Mouse (Mus musculus) midbrain, embryonic 16.5 days (tissue): ENCODE results near the gene Abi1. TPM values are rescaled to one million over a fixed set of nuclear protein-coding genes. Genes with fewer than 3 reads are reported as not detected.

Experiments
- ATAC-seq: fragments of 200-750 bp; cut with Nextera tagmentation; 2 replicates; pipeline ENCODE4 v1.8.0; 2017; ENCODE audit warnings: moderate TSS enrichment
- H3K27ac ChIP-seq: fragments of 300-500 bp; sonication (generic); 2 replicates; pipeline ENCODE4 v1.5.1; 2014; ENCODE audit warnings: mild to moderate bottlenecking, low read length, mixed read lengths
- H3K27me3 ChIP-seq: fragments of 300-500 bp; sonication (generic); 2 replicates; pipeline ENCODE4 v1.6.1; 2014; ENCODE audit warnings: low read depth, low read length, mixed read lengths; ENCODE audit not compliant: control insufficient read depth, insufficient read depth
- H3K36me3 ChIP-seq: fragments of 300-500 bp; sonication (generic); 2 replicates; pipeline ENCODE4 v1.6.1; 2014; ENCODE audit warnings: mild to moderate bottlenecking, low read length, moderate library complexity, mixed read lengths; ENCODE audit not compliant: control insufficient read depth, insufficient read depth
- H3K4me1 ChIP-seq: fragments of 300-500 bp; sonication (generic); 2 replicates; pipeline ENCODE4 v1.6.1; 2014; ENCODE audit warnings: mild to moderate bottlenecking, low read length, mixed read lengths; ENCODE audit not compliant: control insufficient read depth, insufficient read depth
- H3K4me2 ChIP-seq: fragments of 300-500 bp; sonication (generic); 2 replicates; pipeline ENCODE4 v1.6.1; 2014; ENCODE audit warnings: mild to moderate bottlenecking, low read length, mixed read lengths
- H3K4me3 ChIP-seq: fragments of 300-500 bp; sonication (generic); 2 replicates; pipeline ENCODE4 v1.5.1; 2014; ENCODE audit warnings: low read depth, mild to moderate bottlenecking, low read length, moderate library complexity, mixed read lengths
- H3K9ac ChIP-seq: fragments of 300-500 bp; sonication (generic); 2 replicates; pipeline ENCODE4 v1.6.1; 2014; ENCODE audit warnings: low read depth, low read length, mixed read lengths
- H3K9me3 ChIP-seq: fragments of 300-500 bp; sonication (generic); replicated peaks from 2 replicates; pipeline ENCODE4 v1.6.1; 2014; ENCODE audit warnings: mild to moderate bottlenecking, low read length, mixed read lengths; ENCODE audit not compliant: control insufficient read depth, poor library complexity, severe bottlenecking
- WGBS: fragments of 180-500 bp; shearing (Covaris S2); extraction: QIAGEN DNeasy Blood & Tissue Kit; methylation state at CpG from one replicate; pipeline ENCODE4 v1.1.7; 2014; 5-methylcytosine and 5-hydroxymethylcytosine counted together
- polyA plus RNA-seq: library from polyadenylated mRNA; unstranded; fragments of >200 nt; fragmentation: Nextera tagmentation; extraction: Ambion mirVana; gene quantifications from 2 replicates; pipeline ENCODE4 v1.2.1, GENCODE M21; 2015

Abi1 gene
- polyA plus RNA-seq, 1 experiment from 2014 or later = 71.2 TPM

GRCm38 (mm10) chr2:22914421-22914820 lies 125.6 kb downstream of the Abi1 start:
- Histone ChIP-seq H3K27me3 (no peaks in the 10 kb centered on the region), H3K4me1 (no peaks in the 10 kb centered on the region), H3K36me3 (peaks cover 25% of the 10 kb centered on the region), H3K9me3 (no peaks in the 10 kb centered on the region), H3K4me2 (no peak overlapping the region), H3K4me3 (no peak overlapping the region), H3K9ac (no peak overlapping the region), H3K27ac (no peak overlapping the region)
- no peak for ATAC-seq
- 60% methylated on average over 3 of the region's 3 CpGs for WGBS

GRCm38 (mm10) chr2:22903947-22904346 lies 136.1 kb downstream of the Abi1 start:
- Histone ChIP-seq H3K36me3 (peaks cover 22% of the 10 kb centered on the region), H3K4me1 (no peaks in the 10 kb centered on the region), H3K27me3 (no peaks in the 10 kb centered on the region), H3K4me2 (no peak overlapping the region), H3K4me3 (no peak overlapping the region), H3K9me3 (no peaks in the 10 kb centered on the region), H3K9ac (no peak overlapping the region), H3K27ac (no peak overlapping the region)
- ATAC-seq = no peak
- WGBS = 97% methylated on average over 3 of the region's 3 CpGs

- Histone ChIP-seq H3K4me1 (peaks cover 16% of the 10 kb centered on the region), H3K4me2 (peak within 1 kb of the TSS; percentile 58), H3K36me3 (no peaks in the 10 kb centered on the region), H3K27me3 (no peaks in the 10 kb centered on the region), H3K27ac (peak within 1 kb of the TSS; percentile 89), H3K9ac (peak within 1 kb of the TSS; percentile 84), H3K4me3 (peak within 1 kb of the TSS; percentile 93), H3K9me3 (no peaks in the 10 kb centered on the region)
- under 1% methylated on average over 73 of the region's 81 CpGs for WGBS
- ATAC-seq = peak; percentile 99
Measured at GRCm38 (mm10) chr2:22895282-22896273, 144.5 kb downstream of the Abi1 start, which contains the start of gene Pdss1. TSS of gene Pdss1 (plus strand) at chr2:22895522.

GRCm38 (mm10) chr2:22894932-22895281 lies 145.1 kb downstream of the Abi1 start:
- Histone ChIP-seq H3K4me3 (peak overlapping the region; percentile 93), H3K9me3 (no peaks in the 10 kb centered on the region), H3K36me3 (no peaks in the 10 kb centered on the region), H3K4me2 (peak overlapping the region; percentile 58), H3K27me3 (no peaks in the 10 kb centered on the region), H3K27ac (peak overlapping the region; percentile 89), H3K9ac (peak overlapping the region; percentile 84), H3K4me1 (peaks cover 16% of the 10 kb centered on the region)
- ATAC-seq = peak; percentile 55
- WGBS = 22% methylated on average over 9 of the region's 9 CpGs

Other genes with a start within 250 kb of the Abi1 start
- gene Pdss1, start 144.7 kb downstream of the Abi1 start, polyA plus RNA-seq = 26.6 and 26.8 TPM in 2 replicates
- gene Acbd5, start 27.9 kb upstream of the Abi1 start, polyA plus RNA-seq = 80.2 and 80.6 TPM in 2 replicates
- gene Mastl, start 115.8 kb upstream of the Abi1 start, polyA plus RNA-seq = 1.8 and 2.0 TPM in 2 replicates
- 62.3 and 68.8 TPM in 2 replicates for gene Yme1l1, start 116.1 kb upstream of the Abi1 start, polyA plus RNA-seq
- 0.22 TPM in 1 of 2 replicates, not detected in the other for gene 4931423N10Rik, start 167.2 kb upstream of the Abi1 start, polyA plus RNA-seq